Mouse (Mus musculus) CH12.LX (cell line): ENCODE data around the gene Brd2. TPM values are rescaled to one million over a fixed set of nuclear protein-coding genes. Genes with fewer than 3 reads are reported as not detected.

Experiments used
- DNase-seq: peaks from one replicate; pipeline ENCODE4 v3.0.0-alpha.2; 2013; ENCODE audit errors: extremely low read depth
- H3K27ac ChIP-seq: 2 replicates; pipeline ENCODE4 v1.5.1; 2012; ENCODE audit warnings: low read depth, mild to moderate bottlenecking, control low read depth, moderate library complexity; ENCODE audit not compliant: insufficient read depth
- H3K27me3 ChIP-seq: replicated peaks from 2 replicates; pipeline ENCODE3; 2012; ENCODE audit warnings: inconsistent platforms
- H3K36me3 ChIP-seq, 2 experiments: replicated peaks in 1 of 2; 2 replicates each; pipeline versions ENCODE3 to v1.6.1; 2012; ENCODE audit warnings: inconsistent platforms in 1 of 2, low read length in 1 of 2, mild to moderate bottlenecking in 1 of 2, mixed read lengths in 1 of 2, moderate library complexity in 1 of 2; ENCODE audit not compliant: control insufficient read depth in 1 of 2, insufficient read depth in 1 of 2
- H3K4me1 ChIP-seq, 2 experiments: 2 replicates each; pipeline ENCODE4 v1.6.1; 2012; ENCODE audit warnings: inconsistent platforms in 1 of 2, moderate library complexity in 1 of 2; ENCODE audit not compliant: insufficient read depth in 2 of 2, control insufficient read depth in 1 of 2
- H3K4me2 ChIP-seq: 2 replicates; pipeline ENCODE4 v1.6.1; 2012; ENCODE audit warnings: low read depth, mild to moderate bottlenecking, control low read depth; ENCODE audit not compliant: poor library complexity, insufficient read depth, severe bottlenecking
- H3K4me3 ChIP-seq, 3 experiments: fragments of 150-350 bp in 1 of 3; sonication (generic) in 1 of 3; replicated peaks in 1 of 3; 2 replicates each; pipeline versions ENCODE3 to v1.5.1; 2011 to 2012; ENCODE audit warnings: low read depth in 2 of 3, low read length in 2 of 3, mild to moderate bottlenecking in 2 of 3, moderate library complexity in 2 of 3, control low read depth in 1 of 3, improper control_type of control experiment in 1 of 3, inconsistent platforms in 1 of 3, mixed read lengths in 1 of 3; ENCODE audit not compliant: poor library complexity in 1 of 3
- H3K79me2 ChIP-seq: replicated peaks from 2 replicates; pipeline ENCODE4 v1.6.1; 2012; ENCODE audit warnings: mild to moderate bottlenecking, moderate library complexity; ENCODE audit not compliant: control insufficient read depth, poor library complexity, insufficient read depth, severe bottlenecking; ENCODE audit errors: extremely low read depth
- H3K9ac ChIP-seq: 2 replicates; pipeline ENCODE4 v1.6.1; 2012; ENCODE audit warnings: low read depth, mild to moderate bottlenecking, control low read depth, moderate library complexity; ENCODE audit not compliant: insufficient read depth
- H3K9me3 ChIP-seq: replicated peaks from 2 replicates; pipeline ENCODE3; 2012; ENCODE audit warnings: low read length, inconsistent platforms, mixed read lengths
- BHLHE40 ChIP-seq: IDR thresholded peaks from 2 replicates; pipeline ENCODE4 v1.6.1; 2011; ENCODE audit warnings: mild to moderate bottlenecking, low read depth, low read length, improper control_type of control experiment
- CTCF ChIP-seq, 2 experiments: IDR thresholded peaks in 1 of 2; conservative IDR thresholded peaks in 1 of 2; 2 replicates each; pipeline ENCODE4 v1.5.1; 2011 to 2012; ENCODE audit warnings: low read depth in 2 of 2, low read length in 2 of 2, improper control_type of control experiment in 1 of 2, inconsistent platforms in 1 of 2, mild to moderate bottlenecking in 1 of 2, moderate library complexity in 1 of 2
- ELF1 ChIP-seq: IDR thresholded peaks from 2 replicates; pipeline ENCODE4 v1.6.1; 2014; ENCODE audit warnings: low read depth, mild to moderate bottlenecking, inconsistent platforms, low read length, improper control_type of control experiment
- IRF4 ChIP-seq: IDR thresholded peaks from 2 replicates; pipeline ENCODE4 v1.6.1; 2014; ENCODE audit warnings: low read depth, mild to moderate bottlenecking, inconsistent platforms, low read length, improper control_type of control experiment
- MYC ChIP-seq: IDR thresholded peaks from 2 replicates; pipeline ENCODE4 v1.6.1; 2011; ENCODE audit warnings: low read depth, mild to moderate bottlenecking, improper control_type of control experiment, low read length
- NELFE ChIP-seq: IDR thresholded peaks from 2 replicates; pipeline ENCODE4 v1.6.1; 2011; ENCODE audit warnings: low read depth, low read length, improper control_type of control experiment
- NRF1 ChIP-seq: IDR thresholded peaks from 2 replicates; pipeline ENCODE4 v1.6.1; 2014; ENCODE audit warnings: low read depth, mild to moderate bottlenecking, inconsistent platforms, low read length, improper control_type of control experiment, moderate library complexity
- PAX5 ChIP-seq: IDR thresholded peaks from 2 replicates; pipeline ENCODE4 v1.6.1; 2012; ENCODE audit warnings: low read length, inconsistent platforms, mixed read lengths
- POLR2A ChIP-seq: IDR thresholded peaks from 2 replicates; pipeline ENCODE4 v1.6.1; 2011; ENCODE audit warnings: low read depth, mild to moderate bottlenecking, improper control_type of control experiment, low read length
- POLR2AphosphoS2 ChIP-seq: IDR thresholded peaks from 2 replicates; pipeline ENCODE4 v1.6.1; 2011; ENCODE audit warnings: low read depth, low read length, improper control_type of control experiment
- SMC3 ChIP-seq: IDR thresholded peaks from 2 replicates; pipeline ENCODE4 v1.6.1; 2011; ENCODE audit warnings: low read depth, low read length, improper control_type of control experiment
- TBP ChIP-seq: conservative IDR thresholded peaks from 2 replicates; pipeline ENCODE4 v1.6.1; 2011; ENCODE audit warnings: low read depth, low read length, improper control_type of control experiment
- UBTF ChIP-seq: IDR thresholded peaks from 2 replicates; pipeline ENCODE4 v1.6.1; 2012; ENCODE audit warnings: low read depth, mild to moderate bottlenecking, inconsistent platforms, low read length, improper control_type of control experiment, moderate library complexity
- USF1 ChIP-seq: IDR thresholded peaks from 2 replicates; pipeline ENCODE4 v1.6.1; 2014; ENCODE audit warnings: low read depth, mild to moderate bottlenecking, inconsistent platforms, low read length, improper control_type of control experiment
- dilution Hi-C: fragments of 300-500 bp; cut with MboI; formaldehyde crosslinking; loops from 2 replicates; pipeline ENCODE4 v1.14.3; 2020; ENCODE audit warnings: low sequenced_read_pairs; ENCODE audit not compliant: extremely low pct_unique_long_range_greater_than_20kb, extremely low pct_ligation_motif_present
- in situ Hi-C: fragments of 300-500 bp; cut with MboI; formaldehyde crosslinking; loops from 3 replicates; pipeline ENCODE4 v1.14.3; 2019; ENCODE audit warnings: low sequenced_read_pairs, low pct_ligation_motif_present, low pct_unique_long_range_greater_than_20kb, mixed read lengths
- polyA plus RNA-seq: library from polyadenylated mRNA; unstranded; fragments of >175 nt; gene quantifications from 2 replicates; pipeline ENCODE4 v1.2.1, GENCODE M21; 2012; ENCODE audit warnings: low read depth; ENCODE audit not compliant: insufficient read length
- total RNA-seq, 2 experiments: library from RNA; depleted of rRNA; stranded (reverse); fragments of 300-350 nt in 1 of 2; fragments of >200 nt in 1 of 2; gene quantifications; 2 replicates each; pipeline ENCODE4 v1.2.3; 2012 to 2014

The Brd2 gene
- total and polyA plus RNA-seq, 3 experiments: 101 to 247 (median 141) TPM

DNA sequence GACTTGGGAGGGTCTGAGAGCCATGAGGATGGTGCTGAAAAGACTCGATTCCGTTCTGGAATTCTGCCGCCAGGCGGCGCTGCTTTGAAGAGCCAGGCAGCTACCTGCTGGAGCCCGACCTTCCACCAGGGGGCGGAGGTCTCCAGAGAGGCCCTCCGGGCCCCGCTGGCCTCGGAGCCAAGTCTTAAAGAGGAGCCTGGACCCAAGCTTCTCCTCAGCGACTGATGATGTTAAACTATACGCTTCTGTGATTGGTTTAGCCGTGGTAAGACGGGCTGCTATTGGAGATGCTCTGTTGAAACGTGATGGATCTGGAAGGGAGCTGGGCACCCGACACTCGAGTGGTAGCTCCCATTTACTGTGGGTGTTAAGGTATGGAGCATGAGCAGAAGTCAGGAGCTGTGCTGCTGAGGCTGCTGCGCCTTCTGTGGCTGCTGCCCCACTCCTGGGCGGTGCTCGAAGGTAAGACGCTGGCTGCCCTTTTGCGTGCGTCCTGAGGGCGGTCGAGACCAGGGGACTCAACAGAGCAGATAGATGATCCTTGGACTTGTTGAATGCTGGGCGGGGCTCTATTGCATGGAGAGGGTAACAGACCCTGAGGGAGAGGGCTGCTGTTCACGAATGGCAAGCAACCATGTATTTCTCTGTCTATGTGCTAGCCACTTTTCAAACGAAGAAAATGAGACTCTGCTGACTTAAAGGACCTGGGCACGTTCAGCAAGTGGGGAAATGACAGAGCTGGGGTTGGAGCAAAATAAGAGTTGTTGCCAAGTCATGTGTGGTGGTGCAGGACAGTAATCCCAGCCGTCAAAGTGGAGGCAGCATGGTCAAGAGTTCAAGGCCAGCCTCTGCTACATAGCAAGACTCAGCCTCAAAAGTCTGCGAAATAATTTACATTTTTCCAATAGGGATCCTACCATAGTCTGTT, 13.1 kb upstream of the Brd2 start (continued):
- TF ChIP-seq BHLHE40: peak; percentile 78

DNA sequence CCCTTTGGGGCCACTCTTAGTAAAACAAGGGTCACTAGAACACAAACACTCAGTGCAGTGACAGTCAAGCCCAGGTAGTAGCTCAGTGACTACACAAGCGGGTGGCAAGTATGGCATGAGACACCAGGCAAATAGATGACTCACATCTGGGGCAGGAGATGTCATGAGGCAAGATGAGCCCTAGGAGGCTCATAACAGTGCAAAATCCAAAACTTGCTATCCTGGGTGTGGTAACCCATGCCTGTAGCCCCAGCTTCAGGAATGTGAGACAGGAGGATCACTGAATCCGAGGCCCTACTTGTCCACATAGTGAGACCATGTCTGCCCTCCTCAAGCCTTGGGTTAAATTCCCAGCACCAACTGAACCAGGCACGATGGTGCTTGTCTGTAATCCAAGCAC, 12.0 kb upstream of the Brd2 start:
- no peaks in the 10 kb centered on the region for H3K9me3 ChIP-seq
- H3K36me3 ChIP-seq: peaks cover 6 to 29% of the 10 kb centered on the region in 2 experiments
- no peak for DNase-seq
- H3K27me3 ChIP-seq: no peaks in the 10 kb centered on the region
- H3K27ac ChIP-seq: no peak overlapping the region
- no peak overlapping the region for H3K4me3 ChIP-seq
- no peaks in the 10 kb centered on the region for H3K79me2 ChIP-seq
- dilution Hi-C loops (no loop called here), in situ Hi-C loops (no loop called here)
- H3K4me1 ChIP-seq: peaks cover 0 to 25% of the 10 kb centered on the region in 2 experiments; a peak in 3 of 4 replicates
- no peak for TF ChIP-seq TBP
- TF ChIP-seq PAX5: no peak
- TF ChIP-seq ELF1: no peak
- no peak for TF ChIP-seq USF1
- TF ChIP-seq BHLHE40: no peak
- TF ChIP-seq CTCF (conservative IDR thresholded peaks at IDR 0.05 in 1 of 2, IDR thresholded peaks at IDR 0.05 in 1 of 2; ENCODE audit: low read depth in 2 of 2, low read length in 2 of 2): no peak
- no peak for TF ChIP-seq POLR2A
- TF ChIP-seq IRF4: no peak
- no peak for TF ChIP-seq NELFE
- TF ChIP-seq POLR2AphosphoS2: no peak
- no peak for TF ChIP-seq NRF1
- no peak for TF ChIP-seq UBTF
- no peak for TF ChIP-seq MYC
- H3K9ac ChIP-seq: no peak overlapping the region
- no peak overlapping the region for H3K4me2 ChIP-seq

GRCm38 (mm10) chr17:34133289-34133688, 10.9 kb upstream of the Brd2 start:
- H3K27ac ChIP-seq: no peak overlapping the region
- no peak overlapping the region for H3K4me2 ChIP-seq
- peaks cover 0 to 35% of the 10 kb centered on the region in 2 experiments; a peak in 3 of 4 replicates for H3K4me1 ChIP-seq
- H3K9me3 ChIP-seq: no peaks in the 10 kb centered on the region
- no peaks in the 10 kb centered on the region for H3K79me2 ChIP-seq
- no peak overlapping the region for H3K9ac ChIP-seq
- H3K4me3 ChIP-seq: no peak overlapping the region
- dilution Hi-C loops: no loop called here
- peaks cover 2 to 27% of the 10 kb centered on the region in 2 experiments for H3K36me3 ChIP-seq
- TF ChIP-seq NRF1 (no peak), SMC3 (0 out of 2 replicates have a peak, but pooled peaks have one; percentile 3), CTCF (conservative IDR thresholded peaks at IDR 0.05 in 1 of 2, IDR thresholded peaks at IDR 0.05 in 1 of 2; ENCODE audit: low read depth in 2 of 2, low read length in 2 of 2) (peak; percentile 28 to 59)
- no peaks in the 10 kb centered on the region for H3K27me3 ChIP-seq
- DNase-seq: no peak
- in situ Hi-C loops: no loop called here
